Mouse (Mus musculus) myocyte (in vitro differentiated cells): Measurements from ENCODE around the gene Ppdpf.

Source experiments
- POLR2A ChIP-seq: IDR thresholded peaks from one replicate; pipeline ENCODE4 v1.6.1; 2011; ENCODE audit warnings: low read depth, mild to moderate bottlenecking, control low read depth, moderate library complexity; ENCODE audit not compliant: insufficient read length
- POLR2AphosphoS2 ChIP-seq: IDR thresholded peaks from one replicate; pipeline ENCODE4 v1.6.1; 2011; ENCODE audit warnings: low read depth, control low read depth; ENCODE audit not compliant: insufficient read length
- USF1 ChIP-seq: IDR thresholded peaks from one replicate; pipeline ENCODE4 v1.6.1; 2011; ENCODE audit warnings: low read depth, mild to moderate bottlenecking, control low read depth, moderate library complexity

DNA sequence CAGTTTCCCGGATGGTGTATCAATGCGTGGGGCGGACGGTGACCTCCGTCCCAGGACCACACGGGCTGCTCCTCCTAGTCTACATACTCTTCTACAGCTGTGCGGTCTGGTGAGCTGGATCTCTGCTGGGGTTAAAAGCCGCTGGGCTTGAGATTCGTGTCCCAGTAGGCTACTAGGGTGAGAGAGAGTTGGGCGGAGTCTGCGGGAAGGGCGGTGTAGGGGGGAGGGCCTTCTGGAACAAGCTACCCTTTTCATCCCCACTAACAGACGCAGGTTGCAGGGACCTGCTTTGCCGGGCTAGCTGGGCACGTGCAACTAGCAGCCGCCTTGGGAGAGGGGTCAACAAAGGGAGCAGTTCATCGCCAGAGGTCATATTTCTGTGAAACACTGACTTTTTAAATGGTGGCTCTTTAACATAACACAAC is 26.0 kb downstream of the Ppdpf start, which contains the start of gene Srms:
- TF ChIP-seq POLR2A (no peak), USF1 (no peak), POLR2AphosphoS2 (no peak)
